Mouse (Mus musculus) midbrain, postnatal 0 days (tissue): ENCODE measurements around the gene Pyroxd1. TPM values are rescaled to one million over a fixed set of nuclear protein-coding genes. Genes with fewer than 3 reads are reported as not detected.

Source experiments
- ATAC-seq: fragments of 200-750 bp; cut with Nextera tagmentation; 2 replicates; pipeline ENCODE4 v1.8.0; 2017; ENCODE audit warnings: moderate number of reproducible peaks, mild to moderate bottlenecking, moderate TSS enrichment, moderate library complexity; ENCODE audit not compliant: low FRiP score
- DNase-seq: peaks from one replicate; pipeline ENCODE4 v3.0.0-alpha.2; 2015; ENCODE audit warnings: low spot score
- H3K27ac ChIP-seq: fragments of 300-500 bp; sonication (generic); 2 replicates; pipeline ENCODE4 v1.5.1; 2014; ENCODE audit warnings: low read depth, mild to moderate bottlenecking, low read length, mixed read lengths
- H3K27me3 ChIP-seq: fragments of 300-500 bp; sonication (generic); 2 replicates; pipeline ENCODE4 v1.6.1; 2014; ENCODE audit warnings: low read length, control low read depth, mixed read lengths; ENCODE audit not compliant: insufficient read depth
- H3K36me3 ChIP-seq: fragments of 300-500 bp; sonication (generic); 2 replicates; pipeline ENCODE4 v1.6.1; 2014; ENCODE audit warnings: low read length, control low read depth, mixed read lengths; ENCODE audit not compliant: insufficient read depth
- H3K4me1 ChIP-seq: fragments of 300-500 bp; sonication (generic); 2 replicates; pipeline ENCODE4 v1.6.1; 2014; ENCODE audit warnings: mild to moderate bottlenecking, control low read depth, antibody characterized with exemption, low read length, mixed read lengths; ENCODE audit not compliant: insufficient read depth
- H3K4me2 ChIP-seq: fragments of 300-500 bp; sonication (generic); 2 replicates; pipeline ENCODE4 v1.6.1; 2014; ENCODE audit warnings: low read depth, mild to moderate bottlenecking, low read length, mixed read lengths; ENCODE audit not compliant: poor library complexity, severe bottlenecking
- H3K4me3 ChIP-seq: fragments of 300-500 bp; sonication (generic); 2 replicates; pipeline ENCODE4 v1.5.1; 2014; ENCODE audit warnings: low read depth, mild to moderate bottlenecking, low read length, moderate library complexity
- H3K9ac ChIP-seq: fragments of 300-500 bp; sonication (generic); replicated peaks from 2 replicates; pipeline ENCODE4 v1.6.1; 2014; ENCODE audit warnings: mild to moderate bottlenecking, low read length, moderate library complexity, mixed read lengths; ENCODE audit not compliant: poor library complexity, severe bottlenecking
- H3K9me3 ChIP-seq: fragments of 300-500 bp; sonication (generic); 2 replicates; pipeline ENCODE4 v1.6.1; 2016; ENCODE audit warnings: low read length, control low read depth
- CTCF ChIP-seq: IDR thresholded peaks from 2 replicates; pipeline ENCODE4 v1.5.1; 2016; ENCODE audit warnings: antibody characterized with exemption, mild to moderate bottlenecking
- WGBS: fragments of 180-500 bp; shearing (Covaris S2); extraction: QIAGEN DNeasy Blood & Tissue Kit; methylation state at CpG from one replicate; pipeline ENCODE4 v1.1.7; 2014; 5-methylcytosine and 5-hydroxymethylcytosine counted together
- polyA plus RNA-seq: library from polyadenylated mRNA; unstranded; fragments of >200 nt; fragmentation: Nextera tagmentation; extraction: Ambion mirVana; gene quantifications from 2 replicates; pipeline ENCODE4 v1.2.1, GENCODE M21; 2015
- total RNA-seq: library from RNA; depleted of rRNA; stranded (reverse); fragments of >200 nt; gene quantifications from 2 replicates; pipeline ENCODE4 v1.2.3, GENCODE M21; 2014

Pyroxd1 gene
- total and polyA plus RNA-seq, 2 experiments from 2014 or later = 13.5 to 20.3 TPM

DNA sequence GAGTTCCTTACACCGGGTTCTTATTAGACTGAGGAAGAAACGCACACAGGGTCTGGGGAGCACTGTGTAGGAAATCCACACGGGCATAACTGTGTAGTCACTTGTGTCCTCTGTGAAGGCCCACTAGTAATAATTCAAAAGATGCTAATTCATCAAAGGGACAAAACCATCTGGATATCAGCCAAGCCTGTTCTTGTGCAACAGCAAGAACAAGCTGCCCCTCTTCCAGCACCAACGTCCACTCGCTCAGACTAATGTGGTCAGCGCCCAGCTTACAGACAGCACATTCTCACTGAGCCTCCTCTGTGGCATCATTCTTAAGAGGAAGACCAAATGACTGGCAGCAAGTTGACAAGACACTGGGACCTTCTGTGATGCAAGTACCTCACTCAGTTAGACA, 34.5 kb downstream of the Pyroxd1 start:
- H3K27me3 ChIP-seq = no peaks in the 10 kb centered on the region
- H3K4me3 ChIP-seq = no peak overlapping the region
- no peak overlapping the region for H3K4me2 ChIP-seq
- DNase-seq = no peak
- no peak overlapping the region for H3K27ac ChIP-seq
- H3K4me1 ChIP-seq = no peaks in the 10 kb centered on the region
- no peaks in the 10 kb centered on the region for H3K9me3 ChIP-seq
- no peak overlapping the region for H3K9ac ChIP-seq
- H3K36me3 ChIP-seq = peaks cover 20% of the 10 kb centered on the region
- no peak for ATAC-seq
- TF ChIP-seq CTCF = no peak
- WGBS = 88% methylated on average over 6 of the region's 6 CpGs

DNA sequence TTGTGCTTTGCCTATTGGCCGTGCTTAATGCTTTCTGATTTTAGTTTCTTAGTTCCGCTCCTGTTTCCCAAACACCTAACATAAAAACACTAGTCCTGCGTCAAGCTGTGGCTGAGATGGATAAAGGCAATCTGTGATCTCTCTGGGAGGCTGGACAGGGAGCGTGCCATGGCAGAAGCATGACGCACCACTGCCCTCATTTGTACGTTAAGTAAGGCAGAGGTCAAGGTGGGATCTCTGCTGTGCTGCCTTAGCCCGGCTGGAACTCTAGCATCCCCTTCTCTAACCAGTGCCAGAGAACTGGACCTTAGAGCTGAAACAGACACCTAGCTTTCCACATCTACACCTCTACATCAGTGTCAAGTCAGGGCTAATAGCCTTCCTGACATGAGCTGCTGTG, 36.2 kb downstream of the Pyroxd1 start:
- H3K27ac ChIP-seq = no peak overlapping the region
- no peak overlapping the region for H3K4me3 ChIP-seq

DNA sequence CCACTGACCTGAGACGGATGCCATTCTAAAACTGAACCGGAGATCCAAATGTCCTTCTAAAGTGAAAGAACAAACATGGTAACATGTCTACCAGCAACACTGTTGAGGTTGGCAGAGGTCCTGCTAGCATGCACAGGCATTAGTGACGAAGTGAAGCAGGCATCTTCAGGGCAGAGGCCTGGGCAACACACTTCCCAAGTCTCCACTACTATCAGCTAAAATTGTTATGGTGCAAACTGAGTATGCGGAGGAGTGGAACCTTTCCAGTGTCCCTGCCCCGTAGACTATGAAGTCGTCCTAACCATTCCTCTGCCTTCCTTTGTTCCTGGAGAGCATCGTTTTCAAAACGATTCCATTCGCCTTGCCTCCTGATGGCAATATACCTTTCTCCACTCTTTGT, 39.1 kb downstream of the Pyroxd1 start:
- DNase-seq = no peak
- ATAC-seq = no peak
- peaks cover 5% of the 10 kb centered on the region; the same call in 1 of the 2 replicates for H3K4me1 ChIP-seq
- TF ChIP-seq CTCF = no peak
- no peaks in the 10 kb centered on the region for H3K9me3 ChIP-seq
- H3K27ac ChIP-seq = no peak overlapping the region
- no peak overlapping the region for H3K4me2 ChIP-seq
- H3K9ac ChIP-seq = no peak overlapping the region
- H3K27me3 ChIP-seq = no peaks in the 10 kb centered on the region
- no peak overlapping the region for H3K4me3 ChIP-seq
- 93% methylated on average over 9 of the region's 9 CpGs for WGBS
- 0 out of 2 replicates have a peak, but pooled peaks cover 3% of the 10 kb centered on the region for H3K36me3 ChIP-seq

More for the DNA sequence above, 36.2 kb downstream of the Pyroxd1 start:
- no peaks in the 10 kb centered on the region; the same call in 1 of the 2 replicates for H3K4me1 ChIP-seq
- 93% methylated on average over 7 of the region's 7 CpGs for WGBS
- no peak for TF ChIP-seq CTCF
- ATAC-seq (no peak), DNase-seq (no peak)
- no peak overlapping the region for H3K4me2 ChIP-seq
- H3K9me3 ChIP-seq = no peaks in the 10 kb centered on the region
- peaks cover 4% of the 10 kb centered on the region for H3K36me3 ChIP-seq
- no peak overlapping the region for H3K9ac ChIP-seq
- H3K27me3 ChIP-seq = no peaks in the 10 kb centered on the region

DNA sequence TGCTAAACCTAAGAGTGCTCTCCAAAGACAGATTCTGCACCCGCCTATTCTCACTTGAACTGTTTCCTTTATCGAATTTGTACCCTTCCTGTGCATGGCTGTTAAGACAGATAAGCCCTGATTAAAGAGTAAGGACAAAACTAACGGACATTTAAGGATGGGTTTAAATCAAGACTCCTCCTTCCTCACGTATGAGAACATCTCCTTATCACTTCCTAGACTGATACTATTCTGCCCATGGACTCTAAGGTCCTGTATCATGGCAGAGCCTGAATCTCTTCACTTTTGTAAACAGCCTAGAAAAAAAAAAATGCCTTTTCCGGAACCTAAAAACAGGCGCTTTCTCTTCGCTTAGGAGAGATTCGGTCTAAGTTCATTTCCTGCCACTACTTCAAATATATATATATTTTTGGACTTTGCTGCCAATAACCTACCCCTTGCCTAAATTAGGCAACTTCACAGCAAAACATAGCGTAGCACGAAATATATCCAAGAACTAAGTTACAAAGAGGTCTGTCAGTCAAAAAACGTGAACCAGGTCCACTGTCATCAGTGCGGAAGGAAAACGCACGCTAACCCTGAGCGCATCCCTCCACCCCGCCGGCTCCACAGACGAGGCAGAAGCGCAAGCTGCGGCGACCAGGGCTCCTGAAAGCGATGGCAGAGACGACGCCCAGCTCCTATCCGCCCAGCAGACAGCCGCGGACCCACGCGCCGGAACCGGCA, 41.0 kb downstream of the Pyroxd1 start:
- no peak overlapping the region; the same call in 1 of the 2 replicates for H3K27ac ChIP-seq
- peak overlapping the region; percentile 51; the same call in 1 of the 2 replicates for H3K9ac ChIP-seq
- peak overlapping the region; percentile 84 for H3K4me3 ChIP-seq
- peak overlapping the region; percentile 62 for H3K4me2 ChIP-seq
- H3K27me3 ChIP-seq = no peaks in the 10 kb centered on the region
- H3K36me3 ChIP-seq = no peaks in the 10 kb centered on the region
- ATAC-seq (no peak), DNase-seq (no peak)
- TF ChIP-seq CTCF = no peak
- H3K4me1 ChIP-seq = peaks cover 5% of the 10 kb centered on the region; the same call in 1 of the 2 replicates
- WGBS = 5% methylated on average over 31 of the region's 31 CpGs
- no peaks in the 10 kb centered on the region for H3K9me3 ChIP-seq

DNA sequence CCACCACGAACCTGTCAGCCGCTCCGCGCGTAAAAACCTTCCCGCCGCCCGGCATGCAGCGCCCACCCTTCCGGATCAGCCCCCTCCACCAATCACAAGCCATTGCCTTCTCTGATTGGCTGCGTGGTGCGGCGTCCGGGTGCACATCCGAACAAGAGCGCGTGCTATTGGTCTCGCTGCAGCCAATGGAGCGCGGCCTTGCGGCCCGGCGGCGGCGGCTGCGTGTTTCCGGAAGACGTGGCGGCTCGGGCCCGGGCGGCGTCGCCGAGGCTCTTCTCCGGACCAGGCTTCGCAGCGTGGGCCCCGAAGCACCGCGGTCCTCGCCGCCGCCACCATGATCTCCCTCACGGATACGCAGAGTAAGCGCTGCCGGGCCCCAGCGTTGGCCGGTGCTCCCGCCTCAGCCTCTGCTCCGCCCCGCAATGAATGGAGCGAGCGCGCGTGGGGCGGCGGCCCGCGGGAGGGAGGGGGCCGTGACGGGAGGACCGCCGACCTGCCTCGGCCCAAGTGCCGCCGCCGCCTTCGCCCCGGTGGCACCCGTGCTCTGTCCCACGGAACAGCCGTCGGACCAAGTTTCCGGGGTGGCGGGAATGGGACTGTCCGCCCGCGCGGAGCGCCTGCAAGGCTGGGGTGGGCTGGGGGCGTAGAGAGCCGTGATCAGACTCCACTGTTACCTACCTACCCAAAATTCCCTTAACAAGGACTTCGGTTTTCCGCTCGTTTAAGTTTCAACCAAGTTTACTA, 41.7 kb downstream of the Pyroxd1 start, which contains the start of the genes Recql and Golt1b:
TSS of gene Recql (minus strand) at position 77 of the 744 bp plus-strand sequence.
TSS of gene Golt1b (plus strand) at position 211 of the 744 bp plus-strand sequence.
- DNase-seq = peak; percentile 97
- H3K4me3 ChIP-seq = peak within 1 kb of the TSS; percentile 84
- no peaks in the 10 kb centered on the region for H3K9me3 ChIP-seq
- no peaks in the 10 kb centered on the region for H3K27me3 ChIP-seq
- WGBS = under 1% methylated on average over 64 of the region's 87 CpGs
- TF ChIP-seq CTCF = no peak
- peaks cover 5% of the 10 kb centered on the region; the same call in 1 of the 2 replicates for H3K4me1 ChIP-seq
- no peaks in the 10 kb centered on the region for H3K36me3 ChIP-seq
- H3K27ac ChIP-seq = peak within 1 kb of the TSS; percentile 51; the same call in 1 of the 2 replicates
- peak within 1 kb of the TSS; percentile 77 for H3K9ac ChIP-seq
- peak within 1 kb of the TSS; percentile 78 for H3K4me2 ChIP-seq
- peak; percentile 100 for ATAC-seq
